Mouse (Mus musculus) frontal cortex, adult 2 months (tissue): Measurements from ENCODE around the gene Rcbtb2. TPM values are rescaled to one million over a fixed set of nuclear protein-coding genes. Genes with fewer than 3 reads are reported as not detected.

ENCODE experiments used
- DNase-seq, 2 experiments: peaks; one replicate each; pipeline ENCODE4 v3.0.0; 2022; ENCODE audit warnings: low spot score in 1 of 2; ENCODE audit errors: extremely low spot score in 1 of 2
- polyA plus RNA-seq: library from polyadenylated mRNA; depleted of rRNA; stranded (reverse); fragments of >200 nt; gene quantifications from 2 replicates; pipeline ENCODE4 v1.2.3, GENCODE M21; 2012; rRNA removed

The Rcbtb2 gene
- polyA plus RNA-seq, 1 experiment: 28.1 TPM

DNA sequence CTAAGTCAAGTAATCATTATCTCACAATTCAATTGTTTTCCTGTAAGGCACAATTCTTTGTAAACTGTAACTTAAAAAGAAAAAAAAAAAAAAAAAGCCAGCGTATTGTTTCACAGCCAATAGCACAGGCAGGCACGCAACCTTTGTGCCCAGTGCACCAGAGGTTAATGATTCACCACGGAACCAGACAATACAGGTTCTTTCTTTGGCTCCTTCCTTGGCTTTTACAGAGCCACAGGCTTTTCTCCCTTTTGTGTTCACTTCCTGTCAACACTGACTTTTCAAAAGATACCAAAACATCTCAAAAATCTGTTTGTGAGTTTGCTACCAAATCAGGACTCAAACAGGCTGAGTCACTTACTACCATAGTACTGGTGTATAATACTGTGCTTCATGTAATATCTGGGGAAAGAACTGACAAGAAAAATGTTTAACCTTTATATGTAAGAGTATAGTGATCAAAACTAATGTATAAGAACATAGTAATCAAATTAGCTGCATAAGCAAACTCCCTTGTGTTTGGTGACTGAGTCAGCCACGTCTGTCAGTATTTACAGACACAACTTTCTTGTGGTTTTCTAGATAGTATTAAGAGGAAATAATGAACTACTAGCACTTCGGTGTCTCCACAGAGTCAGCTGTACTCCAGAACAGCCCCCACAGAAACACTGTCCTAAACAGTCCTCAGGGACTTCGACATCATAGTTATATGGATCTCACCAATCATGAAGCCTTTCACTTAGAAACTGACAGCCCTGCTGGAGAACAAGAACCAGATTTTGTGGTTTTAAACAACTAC lies 130.8 kb downstream of the Rcbtb2 start:
- DNase-seq: no peak

DNA sequence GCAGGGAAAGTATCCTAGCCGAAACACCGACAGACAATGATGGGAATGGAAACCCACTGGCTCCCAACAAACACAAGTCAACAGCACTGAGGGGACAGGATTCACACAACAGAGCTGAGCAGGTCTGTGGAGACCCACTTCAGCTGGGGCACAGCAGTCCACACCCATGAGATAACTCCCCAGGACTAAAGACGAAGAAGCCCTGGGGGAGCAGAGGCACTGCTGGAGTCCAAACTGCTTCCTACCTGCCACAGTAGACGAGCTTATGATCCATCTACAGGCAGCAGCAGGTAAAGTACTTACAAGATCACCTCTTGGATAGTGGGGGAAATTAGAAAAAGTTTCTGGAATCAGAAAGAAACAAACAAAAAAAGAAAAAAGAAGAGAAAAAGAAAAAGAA lies 131.6 kb downstream of the Rcbtb2 start:
- DNase-seq: no peak

DNA sequence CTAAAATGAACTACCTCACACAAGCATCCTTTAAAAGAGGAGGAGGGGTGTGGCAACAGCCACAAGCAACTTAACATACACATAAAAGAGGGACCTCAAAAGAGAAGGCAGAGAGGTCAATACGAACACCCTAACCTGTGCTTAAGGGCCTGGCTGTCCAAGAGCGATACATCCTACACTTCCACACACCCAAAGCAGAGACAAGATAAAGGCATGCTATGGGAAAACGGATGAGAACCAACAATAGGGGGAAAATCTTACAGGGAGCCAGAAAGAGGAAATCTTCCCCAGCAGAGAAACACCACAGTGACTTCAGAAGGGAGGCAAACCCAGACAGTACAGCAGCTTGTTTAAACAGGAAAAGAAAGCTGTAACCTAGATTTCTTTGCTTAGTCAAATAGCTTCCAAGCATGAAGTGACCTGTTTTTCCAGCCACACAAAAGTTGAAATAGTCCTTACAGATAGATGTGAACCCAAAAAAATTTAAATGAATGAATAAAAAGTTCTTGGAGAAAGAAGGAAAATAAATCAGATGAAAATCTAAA lies 132.7 kb downstream of the Rcbtb2 start:
- DNase-seq: no peak

DNA sequence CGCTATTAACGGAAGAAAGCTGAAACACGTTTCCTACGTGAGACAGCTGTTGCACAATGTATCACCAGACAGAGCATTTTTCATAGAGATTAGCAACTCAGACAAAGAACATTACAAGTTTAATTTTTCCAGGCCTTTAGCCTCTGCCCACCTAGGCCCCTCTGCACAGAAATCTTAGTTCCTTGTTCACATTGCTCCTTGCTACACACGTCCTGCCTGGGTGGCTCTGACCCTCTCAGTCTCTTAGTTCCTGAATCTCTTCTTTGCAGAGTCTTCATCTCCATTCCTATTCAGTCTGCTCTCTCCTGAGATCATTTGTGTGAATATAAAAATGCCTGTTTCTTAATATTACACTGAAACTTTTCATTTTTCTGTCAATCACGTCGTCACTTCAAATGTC lies 134.5 kb downstream of the Rcbtb2 start:
- no peak for DNase-seq

Other genes starting within 250 kb of the Rcbtb2 start
- gene Cysltr2, start 73.9 kb upstream of the Rcbtb2 start, polyA plus RNA-seq: 0.64 and 0.82 TPM in 2 replicates
- 3.3 and 3.9 TPM in 2 replicates for gene Lpar6, start 114.9 kb downstream of the Rcbtb2 start, polyA plus RNA-seq
- gene Rb1, start 202.8 kb downstream of the Rcbtb2 start, polyA plus RNA-seq: 24.3 and 27.2 TPM in 2 replicates